Mouse (Mus musculus) gastrocnemius, adult 2 months (tissue): ENCODE data around the gene 4930568D16Rik. TPM values are rescaled to one million over a fixed set of nuclear protein-coding genes. Genes with fewer than 3 reads are reported as not detected.

Experiments used
- DNase-seq: peaks from one replicate; pipeline ENCODE4 v3.0.0; 2022
- H3K27ac ChIP-seq: fragments of 200-600 bp; 2 replicates; pipeline ENCODE4 v1.8.1; 2022; ENCODE audit warnings: mild to moderate bottlenecking
- H3K4me3 ChIP-seq: fragments of 200-600 bp; 2 replicates; pipeline ENCODE4 v1.8.1; 2022; ENCODE audit warnings: mild to moderate bottlenecking, moderate library complexity
- CTCF ChIP-seq: fragments of 200-600 bp; IDR thresholded peaks from 2 replicates; pipeline ENCODE4 v1.8.1; 2022; ENCODE audit warnings: antibody characterized with exemption, mild to moderate bottlenecking, moderate library complexity
- intact Hi-C: fragments of 180-260 bp; cut with DNase I; formaldehyde crosslinking; loops from one replicate; pipeline ENCODE4 v1.15.1; 2025
- total RNA-seq, 2 experiments: library from RNA; stranded (reverse); gene quantifications; 2 replicates each; pipeline ENCODE4 v1.2.3; 2021

4930568D16Rik gene
- total RNA-seq, 2 experiments from 2014 or later: not detected

- TF ChIP-seq CTCF: peak; percentile 7; the same call in 1 of the 2 replicates
- peak within 1 kb of the TSS; percentile 96 for H3K27ac ChIP-seq
- H3K4me3 ChIP-seq: peak within 1 kb of the TSS; percentile 93
- intact Hi-C loops: no loop called here
- peak; percentile 100 for DNase-seq
Observed at GRCm38 (mm10) chr2:35336388-35337280, 30.9 kb downstream of the 4930568D16Rik start, which contains the start of gene Stom. Gene Stom, minus strand, starts transcription at chr2:35336976.

- intact Hi-C loops: no loop called here
- Histone ChIP-seq H3K27ac (peak overlapping the region; percentile 96), H3K4me3 (peak overlapping the region; percentile 93)
- no peak for DNase-seq
- TF ChIP-seq CTCF: no peak
Observed at GRCm38 (mm10) chr2:35335620-35336019, 31.9 kb downstream of the 4930568D16Rik start.

DNA sequence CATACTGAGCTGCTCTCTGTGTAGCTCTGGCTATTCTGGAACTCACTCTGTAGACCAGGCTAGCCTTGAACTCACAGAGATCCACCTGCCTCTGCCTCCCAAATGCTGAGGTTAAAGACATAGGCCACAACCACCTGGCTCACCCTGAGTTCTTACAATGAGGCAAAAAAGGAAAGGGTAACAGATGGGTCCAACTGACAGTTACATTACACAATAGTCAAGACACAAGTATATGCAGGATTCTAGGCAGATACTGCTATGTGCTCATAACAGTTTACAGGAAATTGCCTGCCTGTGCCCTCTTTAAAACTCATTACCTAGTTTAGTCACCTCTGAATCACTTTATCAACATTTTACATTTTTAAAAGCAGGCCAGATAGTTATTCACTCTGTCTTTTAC, 33.9 kb downstream of the 4930568D16Rik start:
- H3K4me3 ChIP-seq: no peak overlapping the region
- TF ChIP-seq CTCF: no peak
- intact Hi-C loops: no loop called here
- H3K27ac ChIP-seq: no peak overlapping the region
- DNase-seq: no peak

- H3K4me3 ChIP-seq: no peak overlapping the region
- no peak overlapping the region for H3K27ac ChIP-seq
- intact Hi-C loops: no loop called here
- no peak for TF ChIP-seq CTCF
- DNase-seq: no peak
Observed at GRCm38 (mm10) chr2:35331205-35331604, 36.3 kb downstream of the 4930568D16Rik start.

GRCm38 (mm10) chr2:35329061-35329460, 38.5 kb downstream of the 4930568D16Rik start:
- Histone ChIP-seq H3K27ac (no peak overlapping the region), H3K4me3 (no peak overlapping the region)
- intact Hi-C loops: no loop called here
- no peak for TF ChIP-seq CTCF
- no peak for DNase-seq

DNA sequence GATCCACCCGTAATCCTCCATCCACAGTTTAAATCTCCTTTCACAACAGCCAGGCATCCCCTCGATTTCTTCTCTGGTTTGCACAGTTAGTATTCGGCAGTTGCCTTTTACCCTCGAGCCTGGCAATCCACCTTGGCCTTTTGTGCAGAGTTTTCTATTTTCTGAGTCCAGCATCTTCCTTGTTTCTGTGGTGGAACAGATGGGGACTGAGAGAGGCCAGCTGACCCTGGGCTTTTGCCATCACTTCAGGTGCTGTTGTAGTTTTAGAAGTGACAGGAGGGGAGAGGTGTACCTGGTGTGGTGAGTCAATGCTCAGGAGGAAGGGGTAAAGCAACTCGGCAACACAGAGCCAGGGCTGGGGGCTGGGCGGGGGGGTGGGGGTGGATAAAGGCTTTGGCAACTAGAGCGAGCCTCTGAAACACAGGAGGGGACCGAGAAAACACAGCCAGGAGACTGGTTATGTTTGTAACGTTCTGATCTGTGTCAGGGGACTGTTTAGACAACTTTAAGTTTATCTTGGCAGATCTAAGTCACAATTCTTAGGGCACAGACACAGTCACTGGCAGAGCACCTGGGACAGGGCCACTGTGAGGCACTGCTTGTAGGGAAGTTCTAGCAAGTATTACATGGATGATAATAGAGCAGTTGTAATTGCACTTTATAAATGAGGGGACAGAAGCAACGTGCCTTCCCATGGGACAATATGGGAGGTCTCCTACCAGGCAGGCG, 39.3 kb downstream of the 4930568D16Rik start:
- intact Hi-C loops: no loop called here
- no peak overlapping the region for H3K4me3 ChIP-seq
- peak overlapping the region; percentile 20; the same call in 1 of the 2 replicates for H3K27ac ChIP-seq
- TF ChIP-seq CTCF: no peak
- DNase-seq: no peak

DNA sequence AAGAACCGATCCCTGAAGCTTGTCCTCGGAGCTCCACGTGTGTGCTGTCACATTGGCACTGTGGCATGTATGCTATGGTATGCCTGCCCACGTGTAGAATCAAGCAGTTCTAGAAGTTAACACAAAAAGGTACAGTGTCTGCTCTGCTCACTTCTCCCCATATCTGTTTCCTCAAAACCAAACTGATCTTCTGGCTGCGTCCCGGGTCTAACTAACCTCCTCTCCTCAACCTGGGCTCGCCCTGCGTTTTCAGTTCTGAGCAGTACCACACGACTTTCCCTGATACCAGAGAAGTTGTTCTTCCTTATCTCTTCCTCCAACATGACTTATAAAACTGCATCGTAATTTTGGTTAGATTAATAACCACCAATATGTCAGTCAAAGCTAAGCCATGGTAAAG, 39.9 kb downstream of the 4930568D16Rik start:
- intact Hi-C loops: no loop called here
- Histone ChIP-seq H3K27ac (peak overlapping the region; percentile 2; the same call in 1 of the 2 replicates), H3K4me3 (peak overlapping the region; percentile 5)
- no peak for DNase-seq
- no peak for TF ChIP-seq CTCF

- intact Hi-C loops: no loop called here
- DNase-seq: no peak
- TF ChIP-seq CTCF: no peak
- Histone ChIP-seq H3K27ac (no peak overlapping the region), H3K4me3 (no peak overlapping the region)
Observed at GRCm38 (mm10) chr2:35326931-35327330, 40.6 kb downstream of the 4930568D16Rik start.

DNA sequence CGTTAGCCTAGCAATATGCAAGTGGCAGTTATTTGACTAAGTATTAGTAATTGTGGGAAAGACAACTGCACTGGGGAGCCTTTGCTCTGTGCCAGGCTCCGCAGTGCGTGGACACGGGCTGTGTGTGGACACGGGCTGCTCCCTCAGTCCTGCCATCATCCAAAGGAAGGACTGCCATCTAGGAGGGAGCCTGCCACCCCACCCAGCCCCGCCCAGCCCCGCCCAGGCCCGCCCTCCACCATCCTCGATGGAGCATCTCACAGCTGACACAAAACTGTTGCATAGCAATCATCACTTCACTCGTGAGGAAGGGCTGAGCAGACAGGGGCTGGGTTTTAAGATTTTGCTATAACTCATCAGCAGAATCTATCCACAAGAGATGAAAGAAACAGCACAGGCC, 41.6 kb downstream of the 4930568D16Rik start:
- no peak for DNase-seq
- TF ChIP-seq CTCF: no peak
- intact Hi-C loops: no loop called here
- Histone ChIP-seq H3K4me3 (no peak overlapping the region), H3K27ac (no peak overlapping the region)

DNA sequence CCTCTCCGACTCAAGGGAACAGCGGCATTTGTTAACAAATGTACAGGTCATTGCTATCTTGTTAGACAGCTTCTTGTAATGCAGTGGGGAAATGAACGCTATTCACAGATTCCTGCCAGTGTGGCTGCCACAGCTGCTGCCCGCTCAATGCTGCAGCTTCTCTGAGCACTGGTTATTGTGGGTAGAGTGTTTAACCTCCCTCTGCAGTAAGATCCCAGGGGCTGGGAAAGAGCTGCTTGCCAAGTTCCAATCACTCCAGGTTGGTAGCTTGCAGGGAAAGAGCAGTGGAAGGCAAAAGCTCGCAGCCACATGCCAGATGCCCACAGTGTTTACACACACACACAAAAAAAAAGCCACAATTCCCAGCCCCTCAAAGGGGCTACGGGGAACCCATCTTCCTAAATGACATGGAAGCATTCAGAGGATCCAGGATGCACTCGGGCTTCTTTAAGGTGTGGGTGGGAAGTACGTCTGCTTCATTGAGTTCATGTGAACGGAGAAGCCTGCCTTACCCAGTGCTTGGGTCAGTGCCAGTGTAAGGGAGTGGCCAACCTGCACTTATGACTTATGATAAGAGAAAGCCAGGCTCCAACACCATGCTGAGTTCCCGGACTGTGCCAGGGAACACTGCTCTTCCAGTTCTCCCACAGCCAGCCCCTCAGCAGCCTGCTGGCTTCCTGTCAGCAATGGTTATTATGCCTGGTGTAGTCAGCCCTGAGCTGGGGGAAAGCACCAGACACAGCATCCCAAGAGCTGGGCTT, 44.9 kb downstream of the 4930568D16Rik start:
- no peak overlapping the region for H3K4me3 ChIP-seq
- no peak for TF ChIP-seq CTCF
- intact Hi-C loops: no loop called here
- peak; percentile 13 for DNase-seq
- H3K27ac ChIP-seq: no peak overlapping the region

GRCm38 (mm10) chr2:35320399-35320798, 47.1 kb downstream of the 4930568D16Rik start:
- DNase-seq: peak; percentile 12
- intact Hi-C loops: no loop called here
- H3K4me3 ChIP-seq: no peak overlapping the region

GRCm38 (mm10) chr2:35318405-35318804, 49.1 kb downstream of the 4930568D16Rik start:
- TF ChIP-seq CTCF: no peak
- H3K27ac ChIP-seq: no peak overlapping the region

More at GRCm38 (mm10) chr2:35320399-35320798, 47.1 kb downstream of the 4930568D16Rik start:
- H3K27ac ChIP-seq: no peak overlapping the region
- no peak for TF ChIP-seq CTCF

DNA sequence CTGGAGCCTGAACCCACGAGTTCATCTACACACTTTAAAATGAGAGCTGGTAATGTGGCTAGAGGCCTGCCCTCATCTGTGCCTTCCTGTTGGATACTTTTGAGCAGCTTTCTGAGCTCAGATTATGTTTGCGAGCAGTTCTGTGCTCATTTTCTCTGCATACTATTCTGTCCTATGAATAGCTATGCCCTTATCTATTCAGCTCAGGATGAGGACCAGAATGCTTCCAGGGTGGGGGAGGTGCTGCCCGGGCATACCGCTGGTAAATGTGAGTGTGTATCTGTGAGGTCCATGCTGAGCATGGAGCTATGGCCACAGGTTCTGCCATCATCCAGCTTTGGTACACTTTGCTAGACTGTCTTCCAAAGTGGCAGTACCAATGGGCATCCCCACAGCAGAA, 49.9 kb downstream of the 4930568D16Rik start:
- intact Hi-C loops: no loop called here
- Histone ChIP-seq H3K27ac (no peak overlapping the region), H3K4me3 (no peak overlapping the region)
- TF ChIP-seq CTCF: no peak
- no peak for DNase-seq

More at GRCm38 (mm10) chr2:35318405-35318804, 49.1 kb downstream of the 4930568D16Rik start:
- no peak for DNase-seq
- H3K4me3 ChIP-seq: no peak overlapping the region
- intact Hi-C loops: no loop called here
